In the genomic region with DNA sequence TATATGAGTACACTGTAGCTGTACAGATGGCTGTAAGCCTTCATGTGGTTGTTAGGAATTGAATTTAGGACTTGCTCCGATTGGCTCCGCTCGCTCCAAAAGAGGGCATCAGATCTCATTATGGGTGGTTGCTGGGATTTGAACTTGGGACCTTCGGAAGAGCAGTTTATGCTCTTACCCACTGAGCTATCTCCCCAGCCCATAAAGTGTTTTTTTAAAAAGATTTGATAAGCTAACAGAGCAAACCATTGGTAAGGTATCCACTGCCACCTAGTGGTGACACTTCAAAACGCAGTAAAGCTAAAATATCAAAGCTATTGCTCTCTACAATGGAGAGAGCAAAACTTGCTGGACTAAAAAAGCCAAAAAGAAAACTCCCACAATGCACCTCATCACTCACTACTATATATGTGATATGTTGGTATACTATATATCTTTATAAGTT, we compare ENCODE assay signal across 8 mouse cellular contexts. TPM values are rescaled to one million over a fixed set of nuclear protein-coding genes. Genes with fewer than 3 reads are reported as not detected.
DNase-seq lines count a peak whose midpoint lies in the region; ATAC-seq and TF ChIP-seq lines count a peak whose summit lies in the region.

No protein-coding gene starts in this region.

- no peaks in the 10 kb centered on the region for H3K27me3 ChIP-seq in forebrain, embryonic 14.5 days (replicated peaks; ENCODE audit: control insufficient read depth, insufficient read depth, low read length)
- no peaks in the 10 kb centered on the region for H3K27me3 ChIP-seq in intestine, embryonic 15.5 days (replicated peaks)
- H3K27me3 ChIP-seq in limb, embryonic 14.5 days (ENCODE audit: control insufficient read depth, insufficient read depth, low read length), result no peaks in the 10 kb centered on the region
- H3K27me3 ChIP-seq in midbrain, postnatal 0 days (ENCODE audit: insufficient read depth, low read length), result no peaks in the 10 kb centered on the region

- DNase-seq in right cerebral cortex, adult 2 months (ENCODE audit: low spot score in 2 of 2), result peak; percentile 55 to 72
- DNase-seq in right cerebral cortex, postnatal 36 days (ENCODE audit: low spot score in 2 of 2), result no peak
- peak; percentile 71 for DNase-seq in c-Kit-positive CD71-positive TER-119-positive erythroid progenitor cells, embryonic 14.5 days (ENCODE audit: low spot score)
- peak; percentile 84 for DNase-seq in forebrain, embryonic 14.5 days (ENCODE audit: low spot score)
- peak; percentile 90 for DNase-seq in limb, embryonic 14.5 days (ENCODE audit: low spot score)
- DNase-seq in midbrain, postnatal 0 days (ENCODE audit: low spot score), result peak; percentile 90
- DNase-seq in thymus, postnatal 0 days (ENCODE audit: low spot score), result peak; percentile 67

- no peaks in the 10 kb centered on the region for H3K4me1 ChIP-seq in forebrain, embryonic 14.5 days (ENCODE audit: control insufficient read depth, insufficient read depth, low read length)
- H3K4me1 ChIP-seq in intestine, embryonic 15.5 days (replicated peaks), result no peaks in the 10 kb centered on the region
- no peaks in the 10 kb centered on the region for H3K4me1 ChIP-seq in limb, embryonic 14.5 days (ENCODE audit: control insufficient read depth, insufficient read depth, low read length)
- no peaks in the 10 kb centered on the region for H3K4me1 ChIP-seq in midbrain, postnatal 0 days (ENCODE audit: insufficient read depth, low read length)

- TF ChIP-seq POLR2A in limb, embryonic 14.5 days (IDR thresholded peaks at IDR 0.05; ENCODE audit: borderline replicate concordance, extremely low read depth, insufficient read depth, insufficient read length), result no peak

- no peak overlapping the region for H3K9ac ChIP-seq in forebrain, embryonic 14.5 days (ENCODE audit: low read length)
- no peak overlapping the region for H3K9ac ChIP-seq in intestine, embryonic 15.5 days
- H3K9ac ChIP-seq in limb, embryonic 14.5 days (ENCODE audit: low read depth, low read length, severe bottlenecking), result no peak overlapping the region
- H3K9ac ChIP-seq in midbrain, postnatal 0 days (replicated peaks; ENCODE audit: low read length, poor library complexity, severe bottlenecking), result no peak overlapping the region

- H3K27ac ChIP-seq in forebrain, embryonic 14.5 days (ENCODE audit: low read depth, low read length), result no peak overlapping the region
- no peak overlapping the region for H3K27ac ChIP-seq in intestine, embryonic 15.5 days
- no peak overlapping the region for H3K27ac ChIP-seq in limb, embryonic 14.5 days (replicated peaks; ENCODE audit: low read depth, low read length)
- no peak overlapping the region for H3K27ac ChIP-seq in midbrain, postnatal 0 days (ENCODE audit: low read depth, low read length)

- no peak overlapping the region for H3K4me3 ChIP-seq in forebrain, embryonic 14.5 days (ENCODE audit: low read depth, low read length)
- no peak overlapping the region for H3K4me3 ChIP-seq in intestine, embryonic 15.5 days (replicated peaks)
- H3K4me3 ChIP-seq in limb, embryonic 14.5 days (replicated peaks; ENCODE audit: low read length), result no peak overlapping the region
- no peak overlapping the region for H3K4me3 ChIP-seq in midbrain, postnatal 0 days (ENCODE audit: low read depth, low read length)

- WGBS in forebrain, embryonic 14.5 days, result 71% methylated on average over 5 of the region's 5 CpGs
- 66% methylated on average over 5 of the region's 5 CpGs for WGBS in intestine, embryonic 15.5 days
- WGBS in limb, embryonic 14.5 days, result 70% methylated on average over 5 of the region's 5 CpGs
- WGBS in midbrain, postnatal 0 days, result 69% methylated on average over 5 of the region's 5 CpGs

- no peak overlapping the region for H3K4me2 ChIP-seq in forebrain, embryonic 14.5 days (ENCODE audit: low read length)
- H3K4me2 ChIP-seq in intestine, embryonic 15.5 days (replicated peaks), result no peak overlapping the region
- no peak overlapping the region for H3K4me2 ChIP-seq in limb, embryonic 14.5 days (replicated peaks; ENCODE audit: low read depth, low read length, severe bottlenecking)
- H3K4me2 ChIP-seq in midbrain, postnatal 0 days (ENCODE audit: low read depth, low read length, poor library complexity, severe bottlenecking), result no peak overlapping the region

- peak; percentile 88 for TF ChIP-seq CTCF in midbrain, postnatal 0 days (IDR thresholded peaks at IDR 0.05)

- peaks cover 16% of the 10 kb centered on the region for H3K36me3 ChIP-seq in forebrain, embryonic 14.5 days (ENCODE audit: control insufficient read depth, insufficient read depth, low read length)
- no peaks in the 10 kb centered on the region for H3K36me3 ChIP-seq in intestine, embryonic 15.5 days
- peaks cover 17% of the 10 kb centered on the region for H3K36me3 ChIP-seq in limb, embryonic 14.5 days (ENCODE audit: control insufficient read depth, insufficient read depth, low read length)
- H3K36me3 ChIP-seq in midbrain, postnatal 0 days (ENCODE audit: insufficient read depth, low read length), result peaks cover 4% of the 10 kb centered on the region; the same call in 1 of the 2 replicates

- ATAC-seq in forebrain, embryonic 14.5 days, result peak; percentile 75
- ATAC-seq in intestine, embryonic 15.5 days, result peak; percentile 63
- no peak for ATAC-seq in limb, embryonic 14.5 days (ENCODE audit: low FRiP score, low read depth)
- peak; percentile 68 for ATAC-seq in midbrain, postnatal 0 days (ENCODE audit: low FRiP score)

- H3K9me3 ChIP-seq in forebrain, embryonic 14.5 days (replicated peaks; ENCODE audit: control insufficient read depth, low read length), result no peaks in the 10 kb centered on the region
- no peaks in the 10 kb centered on the region for H3K9me3 ChIP-seq in intestine, embryonic 15.5 days
- no peaks in the 10 kb centered on the region for H3K9me3 ChIP-seq in limb, embryonic 14.5 days (ENCODE audit: control insufficient read depth, low read length)
- no peaks in the 10 kb centered on the region for H3K9me3 ChIP-seq in midbrain, postnatal 0 days (ENCODE audit: low read length)

RNA-seq across cellular contexts. Expression of a gene that starts 30.0 kb away (rescaled TPM):
- polyA plus RNA-seq in forebrain, embryonic 14.5 days (2014; fragmentation: Nextera tagmentation; extraction: Ambion mirVana), result not detected in 2 replicates
- not detected in 2 replicates for polyA plus RNA-seq in intestine, embryonic 15.5 days (2015; fragmentation: Nextera tagmentation; extraction: Ambion mirVana)
- 2.2 and 4.1 TPM in 2 replicates for polyA plus RNA-seq in limb, embryonic 14.5 days (2012; rRNA removed)
- 2.1 and 3.1 TPM in 2 replicates for polyA plus RNA-seq in limb, embryonic 14.5 days (2014; fragmentation: Nextera tagmentation; extraction: Ambion mirVana)
- total RNA-seq in midbrain, postnatal 0 days (2014; rRNA removed), result not detected in 2 replicates
- polyA plus RNA-seq in midbrain, postnatal 0 days (2015; fragmentation: Nextera tagmentation; extraction: Ambion mirVana), result not detected in 2 replicates
- 0.06 and 0.07 TPM in 2 replicates for polyA plus RNA-seq in thymus, postnatal 0 days (2015; fragmentation: Nextera tagmentation; extraction: Ambion mirVana)

RNA-seq across cellular contexts. Expression of a gene that starts 37.2 kb away (rescaled TPM):
- 38.4 and 46.6 TPM in 2 replicates for polyA plus RNA-seq in forebrain, embryonic 14.5 days (2014; fragmentation: Nextera tagmentation; extraction: Ambion mirVana)
- polyA plus RNA-seq in intestine, embryonic 15.5 days (2015; fragmentation: Nextera tagmentation; extraction: Ambion mirVana), result 66.2 and 74.3 TPM in 2 replicates
- polyA plus RNA-seq in limb, embryonic 14.5 days (2012; rRNA removed), result 30.8 and 34.8 TPM in 2 replicates
- polyA plus RNA-seq in limb, embryonic 14.5 days (2014; fragmentation: Nextera tagmentation; extraction: Ambion mirVana), result 57.6 and 70.2 TPM in 2 replicates
- 21.4 and 26.2 TPM in 2 replicates for total RNA-seq in midbrain, postnatal 0 days (2014; rRNA removed)
- polyA plus RNA-seq in midbrain, postnatal 0 days (2015; fragmentation: Nextera tagmentation; extraction: Ambion mirVana), result 46.8 and 55.2 TPM in 2 replicates
- 41.3 and 50.7 TPM in 2 replicates for polyA plus RNA-seq in thymus, postnatal 0 days (2015; fragmentation: Nextera tagmentation; extraction: Ambion mirVana)

Comparison
In these comparisons a context has a peak if more than half of its experiments do, and no peak if none do; other contexts are left out.
1. DNase-seq: peak in right cerebral cortex, adult 2 months (2 of 2), c-Kit-positive CD71-positive TER-119-positive erythroid progenitor cells, embryonic 14.5 days (single experiment), forebrain, embryonic 14.5 days (single experiment), limb, embryonic 14.5 days (single experiment), midbrain, postnatal 0 days (single experiment) and thymus, postnatal 0 days (single experiment); none in right cerebral cortex, postnatal 36 days (0 of 2).